Mouse (Mus musculus) stomach, embryonic 15.5 days (tissue): Measurements from ENCODE around the gene Cypt14. TPM values are rescaled to one million over a fixed set of nuclear protein-coding genes. Genes with fewer than 3 reads are reported as not detected.
"Not testable (repeated sequence)": the region's sequence is repeated elsewhere in the genome, so short reads cannot be mapped to it uniquely, and the experiment has no call there.

Source experiments
- ATAC-seq: fragments of 200-750 bp; cut with Nextera tagmentation; 2 replicates; pipeline ENCODE4 v1.8.0; 2017; ENCODE audit warnings: low read depth, moderate number of reproducible peaks, moderate TSS enrichment; ENCODE audit not compliant: insufficient read depth, low FRiP score
- H3K27ac ChIP-seq: fragments of 300-500 bp; sonication (generic); 2 replicates; pipeline ENCODE4 v1.5.1; 2015; ENCODE audit warnings: mild to moderate bottlenecking, inconsistent platforms
- H3K27me3 ChIP-seq: fragments of 300-500 bp; sonication (generic); replicated peaks from 2 replicates; pipeline ENCODE4 v1.6.1; 2015; ENCODE audit warnings: inconsistent platforms
- H3K36me3 ChIP-seq: fragments of 300-500 bp; sonication (generic); 2 replicates; pipeline ENCODE4 v1.6.1; 2015; ENCODE audit warnings: inconsistent platforms
- H3K4me1 ChIP-seq: fragments of 300-500 bp; sonication (generic); 2 replicates; pipeline ENCODE4 v1.6.1; 2015; ENCODE audit warnings: inconsistent platforms
- H3K4me2 ChIP-seq: fragments of 300-500 bp; sonication (generic); 2 replicates; pipeline ENCODE4 v1.6.1; 2015; ENCODE audit warnings: mild to moderate bottlenecking, inconsistent platforms
- H3K4me3 ChIP-seq: fragments of 300-500 bp; sonication (generic); replicated peaks from 2 replicates; pipeline ENCODE4 v1.5.1; 2015; ENCODE audit warnings: inconsistent platforms
- H3K9ac ChIP-seq: fragments of 300-500 bp; sonication (generic); 2 replicates; pipeline ENCODE4 v1.6.1; 2015; ENCODE audit warnings: inconsistent platforms
- H3K9me3 ChIP-seq: fragments of 300-500 bp; sonication (generic); 2 replicates; pipeline ENCODE4 v1.6.1; 2016; ENCODE audit warnings: inconsistent platforms
- WGBS: fragments of 180-500 bp; shearing (Covaris S2); methylation state at CpG from one replicate; pipeline ENCODE4 v1.1.7; 2015; 5-methylcytosine and 5-hydroxymethylcytosine counted together
- polyA plus RNA-seq: library from polyadenylated mRNA; unstranded; fragments of >200 nt; fragmentation: Nextera tagmentation; extraction: Ambion mirVana; gene quantifications from 2 replicates; pipeline ENCODE4 v1.2.1, GENCODE M21; 2015

The Cypt14 gene
- not detected in 2 replicates for polyA plus RNA-seq

DNA sequence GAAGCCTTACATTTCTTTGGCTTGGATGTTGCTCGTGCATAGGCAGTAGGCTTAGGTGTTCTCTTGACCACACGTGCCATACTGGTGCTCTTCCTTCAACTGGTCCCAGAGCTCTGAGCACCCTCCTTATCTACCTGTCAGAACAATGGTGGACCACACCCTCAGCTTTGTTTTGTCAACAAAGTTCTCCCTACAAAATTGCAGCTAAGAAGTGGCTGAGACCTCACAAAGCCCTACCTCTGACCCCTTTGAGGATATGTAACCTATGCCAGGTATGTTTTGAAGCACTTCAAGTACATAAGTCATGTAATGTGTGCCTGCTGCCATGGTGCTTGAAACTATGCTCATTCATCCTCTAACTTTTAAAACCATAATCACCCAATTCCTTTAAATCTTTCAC is at the start of gene Cypt14:
Cypt14 (minus strand) TSS at position 101 of the 400 bp plus-strand sequence.
- not testable (repeated sequence) for ATAC-seq, H3K9me3 ChIP-seq, H3K36me3 ChIP-seq, H3K4me3 ChIP-seq, H3K27me3 ChIP-seq, H3K4me2 ChIP-seq, H3K4me1 ChIP-seq, H3K9ac ChIP-seq, H3K27ac ChIP-seq
- 81% methylated on average over 2 of the region's 2 CpGs for WGBS
